Mouse (Mus musculus) heart, adult 2 months (tissue): ENCODE results near the gene Plet1.

Experiments used
- CTCF ChIP-seq: fragments of 200-600 bp; IDR thresholded peaks from 2 replicates; pipeline ENCODE4 v1.8.1; 2022; ENCODE audit warnings: antibody characterized with exemption, mild to moderate bottlenecking, moderate library complexity
- EP300 ChIP-seq: fragments of 200-500 bp; IDR thresholded peaks from 2 replicates; pipeline ENCODE4 v1.6.1; 2011; ENCODE audit warnings: low read depth, low read length, control low read depth; ENCODE audit not compliant: insufficient read depth
- POLR2A ChIP-seq: fragments of 200-500 bp; IDR thresholded peaks from 2 replicates; pipeline ENCODE4 v1.6.1; 2011; ENCODE audit warnings: mild to moderate bottlenecking, low read depth, low read length, control low read depth; ENCODE audit not compliant: insufficient read depth

- TF ChIP-seq EP300 (no peak), POLR2A (no peak), CTCF (no peak)
Observed at GRCm38 (mm10) chr9:50459537-50459936, 34.8 kb upstream of the Plet1 start.
